Mouse (Mus musculus) liver, postnatal 0 days (tissue): ENCODE results near the gene Ssna1.

Experiments
- CTCF ChIP-seq: sonication (generic); IDR thresholded peaks from 2 replicates; pipeline ENCODE4 v1.5.1; 2016; ENCODE audit warnings: antibody characterized with exemption, low read depth
- EP300 ChIP-seq: IDR thresholded peaks from 2 replicates; pipeline ENCODE4 v1.6.1; 2016; ENCODE audit warnings: antibody characterized with exemption, low read depth, mild to moderate bottlenecking

DNA sequence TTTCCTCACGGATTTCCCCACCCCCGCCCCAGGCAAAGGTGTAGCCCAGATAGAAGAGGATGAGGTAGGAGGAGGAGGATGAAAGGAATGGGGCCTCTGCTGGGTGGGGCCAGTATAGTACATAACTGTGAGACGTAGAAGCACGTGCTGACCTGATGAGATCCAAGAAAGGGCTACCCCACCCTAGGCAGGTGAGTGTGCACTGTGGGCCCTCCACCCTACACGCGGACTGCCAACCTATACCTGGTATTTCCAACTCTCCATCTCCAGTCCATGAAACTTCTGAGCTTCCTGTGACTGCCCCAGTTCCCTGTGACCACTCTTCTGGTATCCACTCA lies 30.8 kb downstream of the Ssna1 start:
- TF ChIP-seq CTCF, result no peak
- no peak for TF ChIP-seq EP300
